Mouse (Mus musculus) hindbrain, embryonic 11.5 days (tissue): ENCODE measurements at regions not wholly inside any gene's neighbourhood (a gene's known extent, or its start where the extent isn't known, plus 50 kb on each side); places are given as distances from the start of the nearest gene placed in this dataset.

Experiments
- ATAC-seq: fragments of 200-750 bp; cut with Nextera tagmentation; 2 replicates; pipeline ENCODE4 v1.8.0; 2017; ENCODE audit warnings: mild to moderate bottlenecking, moderate TSS enrichment, moderate library complexity; ENCODE audit not compliant: low FRiP score
- DNase-seq: peaks from one replicate; pipeline ENCODE4 v3.0.0-alpha.2; 2015; ENCODE audit warnings: low spot score
- H3K27ac ChIP-seq: fragments of 300-500 bp; sonication (generic); 2 replicates; pipeline ENCODE4 v1.5.1; 2014; ENCODE audit warnings: mild to moderate bottlenecking, low read depth, low read length
- H3K27me3 ChIP-seq: fragments of 300-500 bp; sonication (generic); 2 replicates; pipeline ENCODE4 v1.6.1; 2014; ENCODE audit warnings: mild to moderate bottlenecking, low read length, moderate library complexity, mixed read lengths; ENCODE audit not compliant: control insufficient read depth, insufficient read depth
- H3K36me3 ChIP-seq: fragments of 300-500 bp; sonication (generic); 2 replicates; pipeline ENCODE4 v1.6.1; 2014; ENCODE audit warnings: mild to moderate bottlenecking, low read length, moderate library complexity, mixed read lengths; ENCODE audit not compliant: control insufficient read depth, insufficient read depth
- H3K4me1 ChIP-seq: fragments of 300-500 bp; sonication (generic); replicated peaks from 2 replicates; pipeline ENCODE4 v1.6.1; 2014; ENCODE audit warnings: low read length, mixed read lengths; ENCODE audit not compliant: control insufficient read depth, insufficient read depth
- H3K4me2 ChIP-seq: fragments of 300-500 bp; sonication (generic); replicated peaks from 2 replicates; pipeline ENCODE4 v1.6.1; 2014; ENCODE audit warnings: mild to moderate bottlenecking, low read depth, low read length
- H3K4me3 ChIP-seq: fragments of 300-500 bp; sonication (generic); 2 replicates; pipeline ENCODE4 v1.5.1; 2014; ENCODE audit warnings: low read depth, low read length
- H3K9ac ChIP-seq: fragments of 300-500 bp; sonication (generic); 2 replicates; pipeline ENCODE4 v1.6.1; 2014; ENCODE audit warnings: low read depth, low read length
- H3K9me3 ChIP-seq: fragments of 300-500 bp; sonication (generic); 2 replicates; pipeline ENCODE4 v1.6.1; 2016; ENCODE audit warnings: low read length; ENCODE audit not compliant: control insufficient read depth
- WGBS: fragments of 180-500 bp; shearing (Covaris S2); extraction: QIAGEN DNeasy Blood & Tissue Kit; methylation state at CpG from one replicate; pipeline ENCODE4 v1.1.7; 2014; 5-methylcytosine and 5-hydroxymethylcytosine counted together

DNA sequence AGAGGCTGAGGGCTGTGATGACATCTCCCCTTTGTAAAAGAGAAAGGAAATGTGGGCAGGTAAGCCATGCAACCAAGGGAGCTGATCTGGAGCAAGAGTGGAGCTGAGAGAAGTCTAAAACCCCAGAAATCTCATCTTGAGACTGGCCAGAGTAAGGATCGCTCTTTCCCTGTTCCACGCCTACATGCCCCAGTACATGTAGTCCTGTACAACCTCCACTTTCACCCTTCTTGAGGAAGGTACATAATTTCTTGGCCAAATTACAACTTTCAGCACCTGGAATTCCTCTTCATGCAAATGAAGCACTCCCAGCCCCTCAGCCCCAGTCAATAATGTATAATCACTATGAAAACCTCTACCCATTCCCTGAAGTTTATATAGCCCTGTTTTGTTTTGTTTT, 60.2 kb upstream of the Cox10 start:
- Histone ChIP-seq H3K4me1 (no peaks in the 10 kb centered on the region), H3K9ac (no peak overlapping the region), H3K4me3 (no peak overlapping the region), H3K9me3 (no peaks in the 10 kb centered on the region), H3K27me3 (no peaks in the 10 kb centered on the region), H3K27ac (no peak overlapping the region), H3K36me3 (no peaks in the 10 kb centered on the region), H3K4me2 (no peak overlapping the region)
- DNase-seq (no peak), ATAC-seq (no peak)
- 100% methylated on average over 2 of the region's 2 CpGs for WGBS

DNA sequence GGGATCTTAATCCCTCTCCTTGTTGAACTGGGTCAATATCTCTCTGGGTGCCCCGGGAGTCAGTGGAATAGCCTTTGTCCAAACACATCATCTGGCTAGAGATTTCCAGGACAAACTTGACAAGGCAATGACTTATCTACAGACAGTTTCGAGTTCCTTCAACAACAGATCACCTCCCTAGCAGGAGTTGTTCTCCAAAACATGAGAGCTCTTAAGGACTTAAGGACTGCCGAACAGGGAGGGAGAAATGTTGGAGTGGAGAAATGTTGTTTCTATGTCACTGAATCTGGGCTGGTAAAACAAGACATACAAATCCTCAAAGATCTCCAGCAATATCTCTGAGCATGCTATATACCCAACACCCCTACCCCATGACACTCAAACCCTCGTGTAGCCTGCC, 59.7 kb upstream of the Cox10 start:
- Histone ChIP-seq H3K9me3 (no peaks in the 10 kb centered on the region), H3K27me3 (no peaks in the 10 kb centered on the region), H3K4me3 (no peak overlapping the region), H3K9ac (no peak overlapping the region), H3K4me1 (no peaks in the 10 kb centered on the region), H3K36me3 (no peaks in the 10 kb centered on the region), H3K27ac (no peak overlapping the region), H3K4me2 (no peak overlapping the region)
- 80% methylated on average over 4 of the region's 4 CpGs for WGBS
- DNase-seq (no peak), ATAC-seq (no peak)

DNA sequence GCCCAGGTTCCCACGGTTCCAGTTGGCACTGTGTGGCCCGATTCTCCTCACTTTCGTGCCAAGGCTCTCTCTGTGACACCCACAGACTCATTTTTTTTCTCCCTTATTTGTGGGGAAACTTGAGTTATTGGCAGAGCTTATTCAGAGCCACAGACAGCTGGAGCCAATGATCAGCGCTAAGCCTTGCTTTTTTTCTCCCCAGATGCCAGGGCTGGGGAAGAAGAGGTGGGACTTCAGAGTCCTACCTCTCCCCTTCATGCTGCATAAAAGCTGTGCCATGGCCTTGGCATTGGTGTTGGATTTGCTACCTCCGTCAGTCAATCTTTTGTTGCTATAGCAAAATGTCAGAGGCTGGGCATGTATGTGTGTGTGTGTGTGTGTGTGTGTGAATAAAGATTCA, 56.5 kb upstream of the Cox10 start:
- Histone ChIP-seq H3K36me3 (no peaks in the 10 kb centered on the region), H3K4me2 (no peak overlapping the region), H3K4me1 (no peaks in the 10 kb centered on the region), H3K27me3 (no peaks in the 10 kb centered on the region), H3K4me3 (no peak overlapping the region), H3K9me3 (no peaks in the 10 kb centered on the region), H3K27ac (no peak overlapping the region), H3K9ac (no peak overlapping the region)
- ATAC-seq: no peak
- 93% methylated on average over 5 of the region's 5 CpGs for WGBS
- no peak for DNase-seq

DNA sequence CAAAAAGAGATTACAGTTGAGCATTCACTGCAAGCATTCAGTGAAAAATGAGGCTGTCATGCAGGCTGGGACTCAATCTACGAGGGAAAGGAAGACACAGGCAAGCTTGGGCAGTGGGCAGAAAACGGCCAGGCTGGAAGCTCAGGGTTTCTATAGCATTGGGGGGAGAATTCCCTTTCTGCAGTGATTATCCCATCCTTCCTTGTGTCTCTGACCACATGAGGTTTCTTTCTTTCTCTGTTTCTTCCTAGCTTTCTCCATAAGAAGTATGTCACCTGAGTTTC, 56.0 kb upstream of the Cox10 start:
- WGBS: 72% methylated on average over 2 of the region's 2 CpGs
- no peaks in the 10 kb centered on the region for H3K36me3 ChIP-seq
- H3K27me3 ChIP-seq: no peaks in the 10 kb centered on the region

DNA sequence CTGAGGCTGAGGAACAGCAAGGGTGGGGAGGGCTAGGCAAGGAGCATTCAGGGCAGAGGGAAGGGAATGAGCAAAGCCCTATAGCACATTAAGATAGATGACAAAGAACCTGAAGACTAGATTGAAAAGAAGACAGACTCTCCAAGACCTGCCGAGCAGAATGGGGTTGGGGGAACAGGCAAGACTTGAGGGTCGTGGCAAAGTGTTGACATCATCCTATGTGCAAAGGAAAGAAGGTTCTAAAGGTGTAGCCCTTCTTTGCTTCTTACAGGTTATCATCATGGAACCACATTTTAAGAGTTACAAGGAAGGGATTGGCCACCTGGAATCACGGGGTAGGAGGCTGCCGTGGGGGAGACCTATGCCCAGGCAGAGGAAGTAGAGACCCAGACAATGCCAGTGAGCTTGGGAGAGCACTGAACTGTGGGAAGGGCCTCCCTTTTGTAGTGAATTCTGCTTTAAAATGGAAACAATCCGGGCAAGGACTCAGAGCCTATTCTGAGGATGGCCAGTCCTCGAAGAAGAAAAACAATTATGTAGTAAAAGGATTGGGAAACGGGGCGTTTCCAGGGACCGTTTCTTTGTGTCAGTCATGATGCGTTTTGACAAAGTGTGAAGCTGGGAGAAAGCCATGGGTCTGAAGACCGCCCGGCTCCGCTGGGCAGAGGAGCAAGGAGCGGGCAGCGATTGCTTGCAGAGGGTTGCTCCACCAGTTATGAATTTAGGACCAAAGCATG, 55.5 kb upstream of the Cox10 start:
- Histone ChIP-seq H3K4me2 (no peak overlapping the region), H3K9me3 (no peaks in the 10 kb centered on the region), H3K36me3 (no peaks in the 10 kb centered on the region), H3K27me3 (no peaks in the 10 kb centered on the region), H3K4me1 (no peaks in the 10 kb centered on the region), H3K4me3 (no peak overlapping the region), H3K9ac (no peak overlapping the region), H3K27ac (no peak overlapping the region)
- WGBS: 77% methylated on average over 15 of the region's 15 CpGs
- DNase-seq (no peak), ATAC-seq (no peak)

More for the DNA sequence above, 56.0 kb upstream of the Cox10 start:
- ATAC-seq: no peak
- Histone ChIP-seq H3K4me2 (no peak overlapping the region), H3K9me3 (no peaks in the 10 kb centered on the region), H3K9ac (no peak overlapping the region), H3K4me1 (no peaks in the 10 kb centered on the region), H3K27ac (no peak overlapping the region), H3K4me3 (no peak overlapping the region)
- no peak for DNase-seq
